Mouse (Mus musculus): Measurements from ENCODE around the gene D630045J12Rik. TPM values are rescaled to one million over a fixed set of nuclear protein-coding genes. Genes with fewer than 3 reads are reported as not detected.
A peak's percentile ranks its signal among the peaks of the same experiment; 100 is the strongest.

Gene D630045J12Rik
- polyA plus RNA-seq, 1 experiment from 2014 or later: 2.6 TPM

DNA sequence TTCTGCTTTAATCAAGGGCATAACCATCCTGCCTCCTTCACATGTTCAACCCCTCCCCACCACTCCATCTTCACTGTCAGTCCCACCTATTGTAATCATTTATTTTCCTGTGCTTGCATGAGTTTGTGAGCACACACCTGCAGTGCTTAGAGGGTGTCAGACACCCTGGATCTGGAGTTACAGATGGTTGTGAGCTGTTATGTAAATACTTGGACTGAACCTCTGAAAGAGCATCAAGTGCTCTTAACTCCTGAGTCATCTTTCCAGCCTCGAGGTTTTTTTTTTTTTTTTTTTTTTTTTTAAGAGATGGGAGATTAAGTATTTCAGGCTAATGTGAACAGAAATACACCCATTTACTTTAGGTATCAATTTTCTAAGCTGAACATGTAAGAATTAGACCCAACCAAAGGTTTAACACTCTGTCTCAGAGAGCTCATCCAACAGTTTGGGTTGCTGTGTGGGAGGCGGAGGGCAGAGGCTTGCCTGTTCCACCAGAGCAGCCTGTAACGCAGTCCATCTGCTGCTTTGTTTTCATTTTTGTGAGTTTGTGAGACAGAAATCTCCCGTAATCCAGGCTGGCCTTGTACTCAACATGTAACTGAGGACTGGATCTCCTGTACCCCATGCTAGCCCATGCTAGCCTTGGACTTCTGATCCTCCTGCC lies 137.6 kb downstream of the D630045J12Rik start:
- Histone ChIP-seq H3K9ac (no peak overlapping the region), H3K36me3 (no peaks in the 10 kb centered on the region), H3K27me3 (replicated peaks) (no peaks in the 10 kb centered on the region), H3K9me3 (replicated peaks) (no peaks in the 10 kb centered on the region), H3K27ac (ENCODE audit: poor library complexity, severe bottlenecking) (no peak overlapping the region), H3K4me3 (no peak overlapping the region), H3K4me1 (replicated peaks) (no peaks in the 10 kb centered on the region), H3K4me2 (no peak overlapping the region)
- no peak for ATAC-seq (ENCODE audit: insufficient number of reproducible peaks, low FRiP score)
- WGBS: 59% methylated on average over 4 of the region's 4 CpGs

DNA sequence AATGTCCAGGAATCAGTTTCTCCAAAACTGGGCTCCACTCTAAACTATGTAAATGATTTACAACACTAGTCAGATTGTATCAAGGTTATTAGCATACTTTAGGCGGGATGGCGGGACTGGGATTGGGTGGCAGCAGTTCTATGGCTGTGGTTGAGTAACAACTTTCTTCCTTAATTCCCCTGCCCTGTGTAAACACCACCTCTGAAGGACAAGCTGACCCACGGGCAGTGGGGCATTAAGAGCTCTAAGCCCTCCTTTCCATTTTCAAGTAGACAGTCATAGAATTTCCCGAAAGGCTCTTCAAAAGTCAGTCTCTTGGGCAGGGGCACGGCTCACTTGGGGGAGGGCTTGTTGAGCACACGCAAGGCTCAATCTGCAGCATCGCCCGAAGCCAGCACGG lies 142.9 kb downstream of the D630045J12Rik start:
- Histone ChIP-seq H3K4me1 (replicated peaks) (peaks cover 4% of the 10 kb centered on the region; the same call in 1 of the 2 replicates), H3K4me2 (no peak overlapping the region), H3K4me3 (no peak overlapping the region), H3K27me3 (replicated peaks) (peaks cover 11% of the 10 kb centered on the region; the same call in 1 of the 2 replicates), H3K9me3 (replicated peaks) (no peaks in the 10 kb centered on the region), H3K9ac (no peak overlapping the region), H3K36me3 (no peaks in the 10 kb centered on the region), H3K27ac (ENCODE audit: poor library complexity, severe bottlenecking) (no peak overlapping the region)
- ATAC-seq (ENCODE audit: insufficient number of reproducible peaks, low FRiP score): no peak
- 76% methylated on average over 9 of the region's 9 CpGs for whole genome bisulfite sequencing

GRCm38 (mm10) chr6:38109871-38110270 lies 143.9 kb downstream of the D630045J12Rik start:
- ATAC-seq (ENCODE audit: insufficient number of reproducible peaks, low FRiP score): no peak
- peaks cover 4% of the 10 kb centered on the region; the same call in 1 of the 2 replicates for H3K4me1 ChIP-seq (replicated peaks)
- peak overlapping the region; percentile 52 for H3K4me2 ChIP-seq
- H3K4me3 ChIP-seq: 0 out of 2 replicates have a peak overlapping the region, but pooled peaks have one; percentile 7
- peaks cover 11% of the 10 kb centered on the region; the same call in 1 of the 2 replicates for H3K27me3 ChIP-seq (replicated peaks)
- H3K27ac ChIP-seq (ENCODE audit: poor library complexity, severe bottlenecking): no peak overlapping the region
- no peak overlapping the region for H3K9ac ChIP-seq
- 14% methylated on average over 9 of the region's 9 CpGs for WGBS
- no peaks in the 10 kb centered on the region for H3K36me3 ChIP-seq
- no peaks in the 10 kb centered on the region for H3K9me3 ChIP-seq (replicated peaks)

DNA sequence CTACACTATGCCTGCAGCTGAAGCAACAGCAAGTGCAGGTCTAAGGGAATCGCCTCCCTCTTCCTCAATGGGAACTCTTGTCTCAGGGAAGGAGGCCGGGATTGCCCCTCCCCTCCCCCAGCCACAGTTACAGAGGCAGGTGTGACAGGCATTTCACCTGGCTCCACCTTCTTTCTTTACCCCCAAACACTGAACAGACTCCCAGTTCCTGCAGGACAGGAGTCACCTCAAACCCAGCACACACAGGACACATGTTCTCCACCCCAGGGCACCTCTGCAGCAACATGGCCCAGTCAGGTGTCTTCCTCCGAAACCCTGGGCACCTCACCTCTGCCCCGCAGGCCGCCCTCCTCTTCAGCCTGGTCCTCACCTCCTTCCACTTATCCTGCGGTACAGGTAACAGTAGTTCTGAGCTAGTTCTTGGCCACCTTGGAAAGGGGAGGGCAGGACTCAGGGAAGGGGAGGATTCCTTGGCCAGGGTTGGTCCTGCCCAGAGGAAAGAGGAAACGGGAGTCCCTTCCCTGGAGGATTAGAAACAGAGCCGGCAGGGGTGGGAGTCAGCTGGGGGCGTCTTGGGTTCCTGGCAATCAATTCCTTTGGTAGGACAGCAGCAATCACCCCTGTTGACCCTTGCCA lies 144.5 kb downstream of the D630045J12Rik start, which contains the start of gene Tmem213:
TSS of gene Tmem213 (plus strand) at position 96 of the 636 bp plus-strand sequence.
- Histone ChIP-seq H3K9ac (no peak within 1 kb of the TSS), H3K27me3 (replicated peaks) (peaks cover 11% of the 10 kb centered on the region; the same call in 1 of the 2 replicates), H3K4me3 (0 out of 2 replicates have a peak within 1 kb of the TSS, but pooled peaks have one; percentile 7), H3K9me3 (replicated peaks) (no peaks in the 10 kb centered on the region), H3K4me2 (peak within 1 kb of the TSS; percentile 52), H3K4me1 (replicated peaks) (peaks cover 4% of the 10 kb centered on the region; the same call in 1 of the 2 replicates), H3K27ac (ENCODE audit: poor library complexity, severe bottlenecking) (no peak within 1 kb of the TSS), H3K36me3 (no peaks in the 10 kb centered on the region)
- ATAC-seq (ENCODE audit: insufficient number of reproducible peaks, low FRiP score): no peak
- WGBS: 27% methylated on average over 9 of the region's 9 CpGs

DNA sequence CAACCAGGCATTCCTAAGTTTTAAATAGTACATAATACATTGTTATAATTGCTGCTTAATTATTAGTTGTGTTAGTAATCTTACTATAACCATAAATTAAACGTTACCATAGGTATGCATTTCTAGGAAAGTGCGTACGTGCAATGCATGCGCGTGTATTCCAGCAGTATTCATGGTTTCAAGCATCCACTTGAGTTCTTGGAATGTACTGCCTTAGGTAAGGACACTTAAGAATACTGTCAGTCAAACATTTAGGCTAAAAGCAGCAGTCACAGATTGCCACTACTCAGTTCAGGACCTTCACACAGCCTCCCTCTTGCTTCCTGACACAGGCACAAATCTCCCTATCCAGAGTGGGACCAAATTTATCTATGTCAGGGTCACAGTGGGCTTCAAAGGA lies 145.4 kb downstream of the D630045J12Rik start:
- no peak for ATAC-seq (ENCODE audit: insufficient number of reproducible peaks, low FRiP score)
- Histone ChIP-seq H3K27ac (ENCODE audit: poor library complexity, severe bottlenecking) (no peak overlapping the region), H3K4me2 (no peak overlapping the region), H3K27me3 (replicated peaks) (peaks cover 11% of the 10 kb centered on the region; the same call in 1 of the 2 replicates), H3K9me3 (replicated peaks) (no peaks in the 10 kb centered on the region), H3K4me1 (replicated peaks) (peaks cover 11% of the 10 kb centered on the region), H3K9ac (no peak overlapping the region), H3K4me3 (no peak overlapping the region), H3K36me3 (no peaks in the 10 kb centered on the region)
- 86% methylated on average over 5 of the region's 5 CpGs for WGBS

DNA sequence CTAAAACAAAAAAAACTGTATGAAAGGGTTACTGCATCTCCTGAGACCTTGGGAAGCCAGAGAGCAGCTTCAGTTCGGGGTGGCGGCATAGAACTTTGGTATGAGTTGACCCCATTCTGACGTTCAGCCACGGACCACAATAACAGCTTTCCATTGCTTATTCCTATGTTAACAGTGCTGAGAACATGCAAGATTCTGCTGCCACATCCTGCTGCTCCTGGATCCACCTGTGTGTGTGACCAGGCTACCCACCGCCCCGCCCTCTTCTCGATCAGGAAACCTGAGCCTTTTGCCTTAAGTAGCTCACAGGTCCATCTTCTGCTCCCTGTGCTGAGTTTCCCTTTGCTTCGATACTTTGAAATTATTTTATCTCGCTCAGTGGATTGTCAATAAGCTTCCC lies 147.9 kb downstream of the D630045J12Rik start:
- Histone ChIP-seq H3K4me1 (replicated peaks) (peaks cover 11% of the 10 kb centered on the region), H3K9me3 (replicated peaks) (no peaks in the 10 kb centered on the region), H3K36me3 (no peaks in the 10 kb centered on the region), H3K9ac (no peak overlapping the region), H3K27ac (ENCODE audit: poor library complexity, severe bottlenecking) (no peak overlapping the region), H3K4me3 (no peak overlapping the region), H3K4me2 (no peak overlapping the region), H3K27me3 (replicated peaks) (peaks cover 11% of the 10 kb centered on the region; the same call in 1 of the 2 replicates)
- 82% methylated on average over 9 of the region's 9 CpGs for WGBS
- no peak for ATAC-seq (ENCODE audit: insufficient number of reproducible peaks, low FRiP score)

DNA sequence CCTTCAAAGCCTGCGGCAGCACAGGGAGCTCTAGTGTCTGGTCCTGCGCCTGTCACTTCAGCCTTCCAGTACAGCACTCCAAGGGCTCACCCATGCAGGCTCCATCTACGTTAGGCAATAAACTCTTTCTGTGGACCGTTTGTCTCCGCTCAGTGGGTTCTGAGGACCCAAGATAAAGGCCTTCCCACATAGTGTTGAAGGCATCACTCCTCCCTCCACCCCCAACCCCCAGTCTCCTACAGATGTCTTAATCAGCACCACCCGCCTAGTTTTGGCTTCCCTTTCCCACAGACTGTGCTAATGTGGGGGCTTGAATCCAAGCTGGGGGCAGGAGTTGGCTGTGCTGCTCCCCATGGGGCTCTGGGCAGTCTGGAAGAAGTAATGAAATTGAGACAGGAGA lies 150.0 kb downstream of the D630045J12Rik start:
- no peaks in the 10 kb centered on the region; the same call in 1 of the 2 replicates for H3K9me3 ChIP-seq (replicated peaks)
- H3K27me3 ChIP-seq (replicated peaks): peaks cover 2% of the 10 kb centered on the region; the same call in 1 of the 2 replicates
- no peak overlapping the region for H3K4me3 ChIP-seq
- peaks cover 10% of the 10 kb centered on the region for H3K4me1 ChIP-seq (replicated peaks)
- H3K27ac ChIP-seq (ENCODE audit: poor library complexity, severe bottlenecking): no peak overlapping the region
- WGBS: 26% methylated on average over 6 of the region's 6 CpGs
- H3K9ac ChIP-seq: no peak overlapping the region
- no peak for ATAC-seq (ENCODE audit: insufficient number of reproducible peaks, low FRiP score)
- no peaks in the 10 kb centered on the region for H3K36me3 ChIP-seq
- H3K4me2 ChIP-seq: no peak overlapping the region

- no peak overlapping the region for H3K27ac ChIP-seq (ENCODE audit: poor library complexity, severe bottlenecking)
- no peak for ATAC-seq (ENCODE audit: insufficient number of reproducible peaks, low FRiP score)
- H3K4me2 ChIP-seq: no peak overlapping the region
- peaks cover 7% of the 10 kb centered on the region; the same call in 1 of the 2 replicates for H3K4me1 ChIP-seq (replicated peaks)
- no peak overlapping the region for H3K4me3 ChIP-seq
- no peaks in the 10 kb centered on the region for H3K27me3 ChIP-seq (replicated peaks)
- 82% methylated on average over 7 of the region's 7 CpGs for WGBS
- no peak overlapping the region for H3K9ac ChIP-seq
- no peaks in the 10 kb centered on the region; the same call in 1 of the 2 replicates for H3K9me3 ChIP-seq (replicated peaks)
- H3K36me3 ChIP-seq: no peaks in the 10 kb centered on the region
Measured at GRCm38 (mm10) chr6:38102216-38102795, 151.5 kb downstream of the D630045J12Rik start.

DNA sequence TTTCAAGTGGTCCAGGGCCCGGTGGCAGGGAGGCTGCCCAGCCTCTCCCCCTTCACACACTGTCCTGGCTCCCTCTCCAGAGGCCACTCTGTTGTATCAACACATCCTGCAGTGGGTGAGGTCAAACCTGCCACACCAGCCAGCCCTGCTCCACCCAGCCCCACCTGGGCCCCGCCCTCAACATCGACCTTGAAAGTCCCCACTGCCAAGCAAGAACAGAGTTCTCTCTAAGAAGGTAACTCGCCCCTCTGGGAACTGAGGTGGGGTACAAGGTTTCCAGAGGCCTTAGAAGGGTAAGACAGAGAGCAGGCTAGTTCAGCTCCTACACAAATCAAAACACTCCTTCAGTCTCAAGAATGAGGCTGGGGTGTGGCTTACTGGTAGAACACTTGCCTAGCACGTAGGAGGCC lies 156.8 kb downstream of the D630045J12Rik start:
- 0 out of 2 replicates have a peak, but pooled peaks cover 4% of the 10 kb centered on the region for H3K4me1 ChIP-seq (replicated peaks)
- no peaks in the 10 kb centered on the region for H3K36me3 ChIP-seq
- no peak overlapping the region for H3K4me2 ChIP-seq
- H3K4me3 ChIP-seq: no peak overlapping the region
- WGBS: 50% methylated on average over 5 of the region's 5 CpGs
- no peak for ATAC-seq (ENCODE audit: insufficient number of reproducible peaks, low FRiP score)
- no peaks in the 10 kb centered on the region for H3K27me3 ChIP-seq (replicated peaks)
- no peak overlapping the region for H3K27ac ChIP-seq (ENCODE audit: poor library complexity, severe bottlenecking)
- H3K9ac ChIP-seq: no peak overlapping the region
- no peaks in the 10 kb centered on the region; the same call in 1 of the 2 replicates for H3K9me3 ChIP-seq (replicated peaks)

- no peak for ATAC-seq (ENCODE audit: insufficient number of reproducible peaks, low FRiP score)
- no peaks in the 10 kb centered on the region for H3K27me3 ChIP-seq (replicated peaks)
Measured at GRCm38 (mm10) chr6:38094701-38095100, 159.1 kb downstream of the D630045J12Rik start.

GRCm38 (mm10) chr6:38092539-38092938 lies 161.3 kb downstream of the D630045J12Rik start:
- 93% methylated on average over 8 of the region's 8 CpGs for WGBS
- Histone ChIP-seq H3K4me2 (no peak overlapping the region), H3K27me3 (replicated peaks) (no peaks in the 10 kb centered on the region), H3K9me3 (replicated peaks) (peaks cover 6% of the 10 kb centered on the region; the same call in 1 of the 2 replicates), H3K36me3 (no peaks in the 10 kb centered on the region), H3K27ac (ENCODE audit: poor library complexity, severe bottlenecking) (no peak overlapping the region), H3K9ac (no peak overlapping the region), H3K4me3 (no peak overlapping the region), H3K4me1 (replicated peaks) (0 out of 2 replicates have a peak, but pooled peaks cover 4% of the 10 kb centered on the region)
- ATAC-seq (ENCODE audit: insufficient number of reproducible peaks, low FRiP score): no peak

More at GRCm38 (mm10) chr6:38094701-38095100, 159.1 kb downstream of the D630045J12Rik start:
- Histone ChIP-seq H3K4me2 (no peak overlapping the region), H3K27ac (ENCODE audit: poor library complexity, severe bottlenecking) (no peak overlapping the region), H3K36me3 (no peaks in the 10 kb centered on the region), H3K9ac (no peak overlapping the region), H3K4me1 (replicated peaks) (0 out of 2 replicates have a peak, but pooled peaks cover 4% of the 10 kb centered on the region), H3K9me3 (replicated peaks) (peaks cover 6% of the 10 kb centered on the region), H3K4me3 (no peak overlapping the region)
- WGBS: 72% methylated on average over 10 of the region's 10 CpGs
